Mouse (Mus musculus) brown adipose tissue, adult 24 weeks (tissue): ENCODE data around the gene Kirrel. TPM values are rescaled to one million over a fixed set of nuclear protein-coding genes. Genes with fewer than 3 reads are reported as not detected.

ENCODE experiments used
- H3K27ac ChIP-seq: fragments of 200-500 bp; replicated peaks from 2 replicates; pipeline ENCODE4 v1.5.1; 2012; ENCODE audit warnings: low read depth, mild to moderate bottlenecking, low read length
- H3K4me1 ChIP-seq: fragments of 200-500 bp; 2 replicates; pipeline ENCODE4 v1.6.1; 2012; ENCODE audit warnings: low read length, mixed read lengths; ENCODE audit not compliant: control insufficient read depth, insufficient read depth, insufficient read length
- H3K4me3 ChIP-seq: fragments of 200-500 bp; 2 replicates; pipeline ENCODE4 v1.5.1; 2012; ENCODE audit warnings: low read depth, mild to moderate bottlenecking, low read length, moderate library complexity; ENCODE audit not compliant: insufficient read depth
- polyA plus RNA-seq: library from polyadenylated mRNA; stranded (reverse); fragments of >200 nt; gene quantifications from 2 replicates; pipeline ENCODE4 v1.2.4, GENCODE M21; 2012; ENCODE audit not compliant: missing spikeins, insufficient read depth, insufficient read length

Gene Kirrel
- polyA plus RNA-seq, 1 experiment = 4.8 TPM

- no peak overlapping the region for H3K27ac ChIP-seq
- no peak overlapping the region for H3K4me3 ChIP-seq
- H3K4me1 ChIP-seq = peaks cover 19% of the 10 kb centered on the region
Measured at GRCm38 (mm10) chr3:87159190-87159589, 15.4 kb downstream of the Kirrel start.

GRCm38 (mm10) chr3:87157767-87158291 lies 16.7 kb downstream of the Kirrel start:
- Histone ChIP-seq H3K4me3 (no peak overlapping the region), H3K27ac (peak overlapping the region; percentile 81), H3K4me1 (peaks cover 22% of the 10 kb centered on the region)

- Histone ChIP-seq H3K4me3 (no peak overlapping the region), H3K4me1 (peaks cover 24% of the 10 kb centered on the region), H3K27ac (peak overlapping the region; percentile 81)
Measured at GRCm38 (mm10) chr3:87157297-87157696, 17.2 kb downstream of the Kirrel start.

- Histone ChIP-seq H3K4me1 (peaks cover 43% of the 10 kb centered on the region), H3K27ac (no peak overlapping the region), H3K4me3 (no peak overlapping the region)
Measured at GRCm38 (mm10) chr3:87154398-87155287, 19.9 kb downstream of the Kirrel start.

- Histone ChIP-seq H3K27ac (0 out of 2 replicates have a peak overlapping the region, but pooled peaks have one; percentile 19), H3K4me1 (peaks cover 36% of the 10 kb centered on the region), H3K4me3 (no peak overlapping the region)
Measured at GRCm38 (mm10) chr3:87153038-87153437, 21.5 kb downstream of the Kirrel start.

DNA sequence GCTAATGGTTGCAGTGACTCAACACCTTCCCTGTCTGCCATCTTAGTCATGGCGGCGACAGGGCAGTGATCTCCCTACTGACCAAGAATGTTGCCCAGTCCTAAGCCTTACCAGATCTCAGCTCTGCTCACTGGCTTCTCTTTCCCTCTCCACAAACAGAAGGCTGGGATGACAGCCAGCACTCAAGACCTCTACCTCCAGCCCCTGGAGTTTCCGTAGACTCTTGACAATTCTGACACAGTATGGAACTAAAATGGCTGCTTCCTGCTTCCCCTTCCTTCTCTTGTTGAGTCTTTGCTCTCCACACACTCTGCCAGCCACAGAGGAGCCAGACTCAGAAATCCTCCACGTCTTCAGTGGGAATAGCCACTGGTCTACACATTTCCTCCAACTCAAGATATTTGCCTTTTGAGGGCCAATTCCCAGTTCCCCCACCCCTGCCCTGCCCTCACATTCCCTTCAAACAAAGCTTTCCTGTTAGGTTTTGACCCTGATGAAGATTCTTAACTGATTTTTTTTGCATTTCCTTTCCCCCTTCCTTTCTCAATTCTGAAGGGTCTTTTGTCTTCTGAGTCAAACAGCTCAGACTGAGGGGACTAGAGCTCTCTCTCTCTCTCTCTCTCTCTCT lies 22.3 kb downstream of the Kirrel start:
- Histone ChIP-seq H3K4me1 (peaks cover 34% of the 10 kb centered on the region), H3K27ac (peak overlapping the region; percentile 54), H3K4me3 (no peak overlapping the region)

DNA sequence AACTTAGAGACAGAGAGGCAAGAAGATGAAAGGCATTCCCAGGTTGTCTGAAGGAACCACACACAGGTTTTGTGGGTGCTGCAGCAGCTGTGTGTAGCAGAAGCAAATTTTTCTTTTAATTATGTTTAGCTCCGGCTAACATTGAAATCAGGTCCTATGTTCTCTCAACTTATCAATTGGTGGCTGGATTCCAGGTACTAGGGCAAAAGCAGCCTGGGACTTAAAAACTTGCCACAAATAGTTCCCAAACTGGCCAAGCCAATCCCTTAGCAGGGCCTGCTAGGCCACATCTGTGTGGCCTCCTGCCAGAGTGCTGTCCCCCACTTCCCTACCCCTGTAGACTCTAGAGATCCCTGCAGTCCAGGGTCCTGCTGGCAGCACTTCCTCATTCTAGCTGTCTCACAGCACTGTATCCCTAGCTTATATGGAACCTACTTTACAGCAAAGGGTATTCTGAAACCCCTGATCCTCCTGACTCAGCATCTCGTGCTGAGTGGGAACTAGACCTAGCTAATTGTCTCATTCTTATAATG lies 23.2 kb downstream of the Kirrel start:
- H3K4me3 ChIP-seq = no peak overlapping the region
- peak overlapping the region; percentile 93 for H3K27ac ChIP-seq
- peaks cover 26% of the 10 kb centered on the region for H3K4me1 ChIP-seq

GRCm38 (mm10) chr3:87150689-87151244 lies 23.8 kb downstream of the Kirrel start:
- Histone ChIP-seq H3K4me1 (peaks cover 26% of the 10 kb centered on the region), H3K27ac (peak overlapping the region; percentile 93), H3K4me3 (no peak overlapping the region)

DNA sequence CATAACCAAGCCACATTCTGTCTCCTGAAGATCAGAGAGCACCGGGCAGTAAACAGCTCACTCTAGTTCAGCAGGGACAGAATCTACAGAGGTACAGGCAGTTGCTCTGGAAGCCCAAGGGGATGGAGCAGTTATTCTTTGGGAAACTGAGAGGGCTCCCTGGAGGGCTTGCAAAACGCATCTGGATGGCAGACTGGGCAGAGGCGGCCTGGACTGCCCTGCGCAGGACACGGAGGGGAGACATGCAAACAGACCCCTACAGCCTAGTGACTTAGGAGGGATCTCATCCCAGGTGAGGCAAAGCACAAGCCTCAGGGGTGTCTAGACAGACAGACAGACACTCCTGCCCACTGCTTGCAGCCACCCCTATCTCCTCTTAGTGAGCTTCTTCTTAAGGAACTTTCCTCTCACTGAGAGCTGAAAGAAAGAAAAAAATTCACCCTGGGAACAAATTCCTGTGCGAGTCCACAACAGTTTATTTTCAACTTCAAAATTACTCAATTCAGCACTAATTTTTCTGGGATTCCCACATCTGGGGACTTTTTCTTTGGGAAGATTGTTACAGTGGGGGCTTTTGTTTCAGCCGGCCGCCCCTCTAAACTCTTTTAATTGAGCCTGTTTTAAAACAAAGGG lies 24.4 kb downstream of the Kirrel start:
- peaks cover 28% of the 10 kb centered on the region for H3K4me1 ChIP-seq
- no peak overlapping the region for H3K4me3 ChIP-seq

DNA sequence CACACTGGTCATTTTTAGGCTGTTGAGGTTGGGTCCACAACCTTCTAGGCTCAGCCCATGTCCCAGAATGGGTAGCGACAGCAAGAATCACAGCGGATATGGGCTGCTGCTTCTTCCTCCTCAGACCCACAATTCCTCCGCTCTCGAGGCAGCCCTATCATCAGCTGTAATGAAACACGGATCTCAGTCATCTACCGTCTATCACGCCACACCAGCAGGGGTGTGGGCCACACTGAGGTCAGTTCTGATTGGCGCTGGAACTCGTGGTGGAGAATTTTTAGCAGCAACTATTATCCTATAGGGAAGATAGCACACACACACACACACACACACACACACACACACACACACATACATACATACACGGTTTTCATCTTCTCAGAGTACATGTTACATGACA lies 25.1 kb downstream of the Kirrel start:
- peaks cover 28% of the 10 kb centered on the region for H3K4me1 ChIP-seq
- peak overlapping the region; percentile 93 for H3K27ac ChIP-seq
- H3K4me3 ChIP-seq = no peak overlapping the region

More for the DNA sequence above, 24.4 kb downstream of the Kirrel start:
- H3K27ac ChIP-seq = peak overlapping the region; percentile 93

DNA sequence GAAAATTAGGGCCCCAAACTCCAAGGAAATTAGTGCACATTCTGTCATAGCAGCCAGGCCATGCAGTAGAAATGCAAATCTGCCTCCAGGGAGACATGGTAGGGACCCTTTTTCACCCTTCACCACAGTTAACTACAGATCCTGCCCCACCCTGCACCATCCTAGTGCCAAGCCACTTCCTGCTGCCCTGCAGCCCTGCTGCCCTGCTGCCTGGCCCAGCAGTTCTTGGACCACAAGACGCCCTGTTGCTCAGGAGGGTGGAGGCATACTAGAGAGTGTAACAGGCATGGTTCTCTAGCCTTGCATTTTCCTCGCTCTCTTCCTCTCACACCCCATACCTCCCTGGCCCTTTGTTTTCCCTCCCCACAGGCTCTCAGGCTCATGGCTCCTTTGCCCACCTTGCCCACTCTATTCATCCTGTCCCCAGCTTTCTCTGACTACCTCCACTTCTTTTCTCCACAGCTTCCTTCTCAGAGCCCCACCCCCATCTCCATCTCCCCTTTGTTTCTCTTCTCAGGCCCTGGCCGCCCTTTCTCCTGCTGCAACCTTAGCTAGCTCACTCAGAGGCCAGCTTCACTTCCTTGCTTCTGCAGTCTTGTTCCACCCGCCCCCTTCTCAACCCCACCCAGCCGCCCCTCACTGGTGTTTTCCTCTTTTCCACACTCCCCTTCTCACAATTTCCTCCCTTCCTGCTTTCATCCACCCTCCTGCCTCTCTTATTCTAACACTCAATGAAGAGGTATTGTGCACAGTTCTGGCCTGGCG lies 29.9 kb downstream of the Kirrel start:
- Histone ChIP-seq H3K4me3 (no peak overlapping the region), H3K4me1 (peaks cover 7% of the 10 kb centered on the region; the same call in 1 of the 2 replicates), H3K27ac (no peak overlapping the region)

DNA sequence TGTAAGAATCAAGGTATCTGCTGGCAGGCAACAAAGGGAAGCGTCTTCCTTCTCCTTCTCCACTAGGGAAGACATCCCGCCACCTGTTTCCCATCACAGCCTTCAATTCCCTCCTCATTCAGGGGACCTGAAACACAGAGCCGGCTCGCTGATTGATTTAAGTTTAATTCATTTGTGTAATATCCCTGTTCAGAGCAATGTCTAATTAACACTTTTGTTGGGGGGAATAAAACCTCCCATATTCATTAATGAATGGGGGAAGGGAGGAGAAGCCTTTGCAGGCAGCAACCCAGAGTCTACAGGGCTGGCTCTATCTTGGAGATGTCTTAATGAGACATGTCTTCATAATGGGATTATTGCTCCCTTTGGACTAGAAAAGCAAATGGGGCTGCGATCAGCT lies 34.3 kb downstream of the Kirrel start:
- no peak overlapping the region for H3K27ac ChIP-seq
- peaks cover 4% of the 10 kb centered on the region; the same call in 1 of the 2 replicates for H3K4me1 ChIP-seq
- no peak overlapping the region for H3K4me3 ChIP-seq

DNA sequence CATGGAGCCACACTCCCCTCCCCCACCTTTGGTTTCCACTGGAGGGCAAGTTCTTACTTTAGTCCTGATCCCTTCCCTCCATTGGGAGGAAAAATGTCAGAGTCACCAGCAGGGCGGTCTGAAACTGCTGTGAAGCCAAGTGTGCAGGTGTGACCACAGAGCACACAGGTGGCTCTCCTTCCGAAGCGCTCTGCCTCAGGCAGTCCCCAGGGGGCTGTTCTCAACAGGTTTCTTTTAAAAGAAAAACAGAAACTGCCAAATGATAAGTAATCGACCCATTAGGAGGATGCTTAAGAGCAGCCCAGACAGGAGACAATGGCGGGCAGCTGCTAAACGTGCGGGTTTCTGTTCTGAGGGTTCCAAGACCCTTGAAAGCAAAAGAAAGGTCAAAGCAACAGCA lies 37.8 kb downstream of the Kirrel start:
- Histone ChIP-seq H3K4me3 (no peak overlapping the region), H3K4me1 (peaks cover 4% of the 10 kb centered on the region; the same call in 1 of the 2 replicates), H3K27ac (no peak overlapping the region)

- Histone ChIP-seq H3K4me1 (peaks cover 6% of the 10 kb centered on the region; the same call in 1 of the 2 replicates), H3K4me3 (no peak overlapping the region), H3K27ac (no peak overlapping the region)
Measured at GRCm38 (mm10) chr3:87134951-87135350, 39.6 kb downstream of the Kirrel start.
